Mouse (Mus musculus): ENCODE data around the gene Lalba.

- TF ChIP-seq CTCF (IDR thresholded peaks at IDR 0.05; ENCODE audit: low read depth, low read length): no peak
- TF ChIP-seq POLR2A (IDR thresholded peaks at IDR 0.05; ENCODE audit: insufficient read depth, low read length): no peak
These were observed 44.7 kb upstream of the Lalba start for GRCm38 (mm10) chr15:98527056-98527771.
